Mouse (Mus musculus) hindbrain, embryonic 14.5 days (tissue): ENCODE results near the gene Klhl12. TPM values are rescaled to one million over a fixed set of nuclear protein-coding genes. Genes with fewer than 3 reads are reported as not detected.
"Not testable (repeated sequence)": the region's sequence is repeated elsewhere in the genome, so short reads cannot be mapped to it uniquely, and the experiment has no call there.

Experiments used
- ATAC-seq: fragments of 200-750 bp; cut with Nextera tagmentation; 2 replicates; pipeline ENCODE4 v1.8.0; 2017; ENCODE audit warnings: moderate number of reproducible peaks, mild to moderate bottlenecking, moderate TSS enrichment, moderate library complexity; ENCODE audit not compliant: low FRiP score
- DNase-seq: peaks from one replicate; pipeline ENCODE4 v3.0.0-alpha.2; 2015; ENCODE audit warnings: low spot score
- H3K27ac ChIP-seq: fragments of 300-500 bp; sonication (generic); 2 replicates; pipeline ENCODE4 v1.5.1; 2014; ENCODE audit warnings: mild to moderate bottlenecking, moderate library complexity
- H3K27me3 ChIP-seq: fragments of 300-500 bp; sonication (generic); 2 replicates; pipeline ENCODE4 v1.6.1; 2014; ENCODE audit warnings: mild to moderate bottlenecking, low read length, mixed read lengths; ENCODE audit not compliant: control insufficient read depth, insufficient read depth
- H3K36me3 ChIP-seq: fragments of 300-500 bp; sonication (generic); replicated peaks from 2 replicates; pipeline ENCODE4 v1.6.1; 2014; ENCODE audit not compliant: control insufficient read depth, insufficient read depth
- H3K4me1 ChIP-seq: fragments of 300-500 bp; sonication (generic); replicated peaks from 2 replicates; pipeline ENCODE4 v1.6.1; 2014; ENCODE audit warnings: antibody characterized with exemption, low read length, mixed read lengths; ENCODE audit not compliant: control insufficient read depth, insufficient read depth
- H3K4me2 ChIP-seq: fragments of 300-500 bp; sonication (generic); replicated peaks from 2 replicates; pipeline ENCODE4 v1.6.1; 2014; ENCODE audit warnings: mild to moderate bottlenecking, moderate library complexity
- H3K4me3 ChIP-seq: fragments of 300-500 bp; sonication (generic); replicated peaks from 2 replicates; pipeline ENCODE4 v1.5.1; 2014; ENCODE audit warnings: mild to moderate bottlenecking, low read length
- H3K9ac ChIP-seq: fragments of 300-500 bp; sonication (generic); 2 replicates; pipeline ENCODE4 v1.6.1; 2014
- H3K9me3 ChIP-seq: fragments of 300-500 bp; sonication (generic); 2 replicates; pipeline ENCODE4 v1.6.1; 2016; ENCODE audit warnings: low read length; ENCODE audit not compliant: control insufficient read depth
- WGBS: fragments of 180-500 bp; shearing (Covaris S2); extraction: QIAGEN DNeasy Blood & Tissue Kit; methylation state at CpG from one replicate; pipeline ENCODE4 v1.1.7; 2014; 5-methylcytosine and 5-hydroxymethylcytosine counted together
- polyA plus RNA-seq: library from polyadenylated mRNA; unstranded; fragments of >200 nt; fragmentation: Nextera tagmentation; extraction: Ambion mirVana; gene quantifications from 2 replicates; pipeline ENCODE4 v1.2.1, GENCODE M21; 2014

Gene Klhl12
- polyA plus RNA-seq, 1 experiment from 2014 or later = 31.8 TPM

DNA sequence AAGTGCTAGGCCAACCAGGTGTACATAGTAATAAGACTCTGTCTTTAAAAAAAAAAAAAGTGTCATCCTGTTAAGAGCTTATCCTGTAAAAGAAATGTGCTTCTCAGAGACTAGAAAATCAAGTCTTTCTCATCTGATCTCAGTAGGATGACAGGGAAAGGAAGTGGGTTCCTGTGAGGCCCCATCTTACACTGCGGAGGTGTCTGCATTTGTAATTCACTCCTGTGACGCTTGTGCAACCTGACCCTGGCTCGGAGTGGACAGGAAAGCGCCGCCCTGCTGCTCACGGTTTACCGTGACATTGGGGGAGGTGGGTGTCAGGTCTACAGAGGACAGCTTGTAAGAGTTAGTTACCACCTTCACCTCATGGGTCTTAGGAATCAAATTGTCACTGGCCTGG, 54.7 kb downstream of the Klhl12 start:
- Histone ChIP-seq H3K4me2 (no peak overlapping the region), H3K4me3 (no peak overlapping the region), H3K4me1 (peaks cover 11% of the 10 kb centered on the region; the same call in 1 of the 2 replicates), H3K27me3 (peaks cover 7% of the 10 kb centered on the region; the same call in 1 of the 2 replicates), H3K9me3 (no peaks in the 10 kb centered on the region), H3K9ac (no peak overlapping the region), H3K27ac (no peak overlapping the region), H3K36me3 (peaks cover 35% of the 10 kb centered on the region)
- 64% methylated on average over 7 of the region's 7 CpGs for WGBS
- DNase-seq = no peak
- no peak for ATAC-seq

DNA sequence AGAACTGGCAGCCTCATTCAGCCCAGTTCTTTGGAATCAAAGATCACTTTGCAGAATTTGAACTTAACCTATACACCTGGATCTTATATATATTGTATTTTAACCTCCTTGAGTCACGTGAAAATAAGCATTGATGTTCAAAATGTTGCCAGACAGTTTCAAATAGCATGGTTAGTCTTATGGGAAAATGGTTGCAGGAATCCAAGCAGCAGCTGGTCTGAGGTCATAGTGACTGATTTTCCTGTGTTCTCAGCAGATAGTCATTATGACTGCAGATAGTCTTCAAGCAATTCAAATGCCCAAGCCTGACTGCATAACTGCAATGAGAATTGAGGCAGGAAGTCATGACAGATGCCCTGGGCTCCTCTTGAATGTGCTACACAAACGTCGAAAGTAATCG, 56.9 kb downstream of the Klhl12 start:
- DNase-seq (peak; percentile 47), ATAC-seq (peak; percentile 45; the same call in 1 of the 2 replicates)
- Histone ChIP-seq H3K36me3 (peaks cover 21% of the 10 kb centered on the region), H3K27me3 (peaks cover 7% of the 10 kb centered on the region; the same call in 1 of the 2 replicates), H3K27ac (no peak overlapping the region), H3K9me3 (no peaks in the 10 kb centered on the region), H3K4me1 (peaks cover 17% of the 10 kb centered on the region; the same call in 1 of the 2 replicates), H3K9ac (no peak overlapping the region), H3K4me3 (no peak overlapping the region), H3K4me2 (0 out of 2 replicates have a peak overlapping the region, but pooled peaks have one; percentile 46)
- WGBS = 46% methylated on average over 4 of the region's 4 CpGs

DNA sequence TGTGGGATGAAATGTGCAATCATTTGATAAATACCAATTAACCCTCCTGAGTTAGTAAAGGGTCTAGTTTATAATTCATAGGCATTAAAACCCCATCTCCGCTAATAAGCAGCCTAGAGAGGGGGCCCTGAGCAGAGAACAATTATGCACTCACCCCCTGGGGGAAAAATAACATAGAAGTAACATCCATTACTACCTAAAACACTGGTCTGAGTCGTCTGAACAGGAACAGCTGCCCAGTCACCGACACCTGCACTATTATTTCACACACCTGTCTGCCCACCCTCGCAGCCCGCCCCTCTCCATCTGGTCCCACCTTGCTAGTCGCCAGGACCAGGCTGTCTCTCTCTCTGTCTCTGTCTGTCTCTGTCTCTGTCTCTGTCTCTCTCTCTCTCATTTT, 57.3 kb downstream of the Klhl12 start:
- DNase-seq = no peak
- Histone ChIP-seq H3K4me3 (no peak overlapping the region), H3K4me2 (peak overlapping the region; percentile 46), H3K36me3 (peaks cover 17% of the 10 kb centered on the region), H3K4me1 (peaks cover 17% of the 10 kb centered on the region; the same call in 1 of the 2 replicates), H3K27me3 (peaks cover 7% of the 10 kb centered on the region; the same call in 1 of the 2 replicates), H3K9ac (no peak overlapping the region; the same call in 1 of the 2 replicates), H3K27ac (no peak overlapping the region), H3K9me3 (no peaks in the 10 kb centered on the region)
- 0 out of 2 replicates have a peak, but pooled peaks have one; percentile 2 for ATAC-seq
- 52% methylated on average over 6 of the region's 6 CpGs for WGBS

DNA sequence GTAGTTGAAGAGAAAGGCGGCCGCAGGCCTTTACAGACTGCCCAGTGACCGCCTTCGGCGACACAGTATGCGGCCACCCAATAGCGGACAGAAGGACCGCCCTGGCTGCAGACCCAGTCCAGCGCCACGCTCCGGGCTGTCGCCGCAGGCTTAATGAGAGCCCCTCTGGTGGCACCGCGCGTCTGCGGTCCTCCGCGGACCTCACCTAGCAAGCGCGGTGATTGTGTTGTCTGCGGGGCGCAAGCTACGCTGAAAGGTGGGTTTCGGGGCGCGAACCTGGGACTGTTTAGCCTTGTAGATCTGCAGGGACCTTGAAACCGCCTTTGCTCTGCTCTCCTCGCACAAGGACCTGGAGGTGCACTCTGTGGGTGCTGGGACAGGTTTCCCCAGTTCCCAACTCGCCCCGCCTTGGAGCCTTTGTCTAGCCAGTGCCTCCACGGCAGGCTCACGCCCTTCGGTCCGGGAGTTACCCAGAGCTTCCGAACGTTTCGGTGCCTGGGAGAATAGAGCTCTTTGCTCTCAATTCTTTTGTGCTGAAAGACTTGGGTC, 58.1 kb downstream of the Klhl12 start:
- H3K4me1 ChIP-seq = peaks cover 17% of the 10 kb centered on the region; the same call in 1 of the 2 replicates
- peak overlapping the region; percentile 46 for H3K4me2 ChIP-seq
- H3K27ac ChIP-seq = no peak overlapping the region
- WGBS = 1% methylated on average over 38 of the region's 38 CpGs
- peaks cover 7% of the 10 kb centered on the region; the same call in 1 of the 2 replicates for H3K27me3 ChIP-seq
- H3K4me3 ChIP-seq = peak overlapping the region; percentile 23
- DNase-seq (peak; percentile 26), ATAC-seq (no peak)
- H3K9me3 ChIP-seq = no peaks in the 10 kb centered on the region
- H3K36me3 ChIP-seq = peaks cover 11% of the 10 kb centered on the region
- peak overlapping the region; percentile 14; the same call in 1 of the 2 replicates for H3K9ac ChIP-seq

DNA sequence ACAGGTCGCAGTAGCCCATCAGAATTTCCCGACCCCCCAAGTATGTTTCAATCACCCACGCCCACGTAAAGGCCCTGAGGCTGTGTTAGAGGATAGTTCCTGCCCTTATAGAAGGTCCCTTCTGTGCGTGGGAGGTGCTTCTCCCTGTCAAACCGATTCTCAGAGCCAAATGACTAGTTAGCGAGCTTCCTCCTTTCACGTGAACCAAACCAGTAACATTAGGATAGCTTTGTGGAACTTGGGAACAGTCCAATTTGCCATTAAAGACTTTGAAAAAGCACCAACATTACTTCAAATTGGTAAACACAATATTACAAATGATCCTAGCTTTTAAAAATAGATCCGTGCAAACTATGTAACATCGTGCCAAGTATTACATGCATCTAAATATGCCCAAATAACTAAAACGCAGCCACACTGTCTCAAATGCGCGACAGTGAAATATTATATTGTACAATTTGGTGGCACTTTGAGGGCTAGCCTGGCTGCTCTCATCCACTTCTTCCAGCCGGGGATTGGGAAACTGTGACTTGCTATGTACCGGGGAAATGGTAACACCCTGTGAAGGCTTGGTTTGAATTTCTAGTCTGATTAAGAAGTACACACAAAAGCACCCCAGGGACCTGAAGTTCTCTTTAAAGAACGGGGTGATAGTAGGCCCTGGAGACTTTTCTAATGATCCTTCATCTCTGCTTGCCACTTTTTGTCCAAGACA, 58.7 kb downstream of the Klhl12 start:
- H3K9ac ChIP-seq = no peak overlapping the region
- H3K4me1 ChIP-seq = peaks cover 17% of the 10 kb centered on the region; the same call in 1 of the 2 replicates
- H3K4me2 ChIP-seq = peak overlapping the region; percentile 46
- no peaks in the 10 kb centered on the region for H3K9me3 ChIP-seq
- no peak for ATAC-seq
- 46% methylated on average over 16 of the region's 16 CpGs for WGBS
- DNase-seq = no peak
- H3K27me3 ChIP-seq = peaks cover 7% of the 10 kb centered on the region; the same call in 1 of the 2 replicates
- peaks cover 7% of the 10 kb centered on the region; the same call in 1 of the 2 replicates for H3K36me3 ChIP-seq
- peak overlapping the region; percentile 23; the same call in 1 of the 2 replicates for H3K4me3 ChIP-seq
- H3K27ac ChIP-seq = no peak overlapping the region

DNA sequence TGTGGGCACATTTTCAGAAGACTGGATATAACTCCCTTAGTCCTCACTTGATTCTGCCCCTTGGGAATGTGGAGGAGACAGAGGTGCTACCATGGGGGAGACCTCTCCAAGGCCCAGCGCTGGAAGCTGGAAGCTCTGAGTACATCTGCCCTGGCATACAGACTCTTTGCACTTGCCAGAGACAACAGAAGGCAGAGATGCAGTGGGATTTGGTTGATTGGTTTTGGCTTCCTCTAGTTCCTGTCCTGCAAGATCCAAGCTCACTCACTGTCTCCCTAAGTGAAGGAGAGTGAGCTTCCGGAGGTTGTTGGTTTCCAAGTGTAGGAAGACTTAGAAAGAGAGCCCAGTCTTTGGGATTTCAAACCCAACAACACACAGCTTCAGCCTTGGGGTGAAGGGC, 60.6 kb downstream of the Klhl12 start:
- Histone ChIP-seq H3K4me3 (no peak overlapping the region), H3K27ac (no peak overlapping the region), H3K9me3 (no peaks in the 10 kb centered on the region), H3K4me2 (no peak overlapping the region), H3K27me3 (peaks cover 7% of the 10 kb centered on the region; the same call in 1 of the 2 replicates), H3K4me1 (peaks cover 17% of the 10 kb centered on the region; the same call in 1 of the 2 replicates), H3K36me3 (no peaks in the 10 kb centered on the region), H3K9ac (no peak overlapping the region)
- no peak for ATAC-seq
- DNase-seq = no peak
- 83% methylated on average over 2 of the region's 2 CpGs for WGBS

DNA sequence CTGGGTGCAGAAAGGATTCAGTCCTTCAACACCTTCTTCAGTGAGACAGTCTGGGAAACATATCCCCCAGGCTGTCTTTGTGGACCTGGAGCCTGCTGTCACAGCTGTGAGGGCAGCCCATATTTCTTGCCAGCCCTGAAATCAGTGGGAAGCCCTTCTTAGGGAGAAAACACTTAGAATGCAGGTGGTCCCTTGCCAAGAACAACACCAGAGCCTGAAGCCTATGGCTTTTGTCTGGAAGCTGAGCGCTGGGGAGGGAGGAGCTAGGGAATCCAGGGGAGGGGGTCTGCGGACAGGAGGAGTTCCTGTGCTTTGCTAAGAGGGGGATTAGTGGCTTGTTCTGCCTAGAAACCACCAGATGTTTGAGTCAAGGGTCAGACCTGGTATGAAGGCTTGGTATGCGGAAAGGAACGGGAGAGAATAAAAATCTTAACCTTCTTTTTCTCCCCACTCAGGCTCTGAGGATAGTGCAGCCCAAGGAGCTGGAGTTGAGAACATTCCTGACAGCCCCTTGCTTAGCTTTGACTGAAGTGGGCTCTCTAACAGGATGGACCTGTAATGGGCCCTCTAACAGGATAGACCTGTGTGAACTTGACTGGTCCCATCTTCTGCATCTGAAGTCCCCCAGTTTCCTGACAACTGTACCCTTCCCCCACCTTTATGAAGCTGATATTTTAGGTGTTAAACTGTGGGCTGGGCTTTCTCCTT, 61.3 kb downstream of the Klhl12 start:
- no peak overlapping the region for H3K4me2 ChIP-seq
- peaks cover 17% of the 10 kb centered on the region; the same call in 1 of the 2 replicates for H3K4me1 ChIP-seq
- DNase-seq (peak; percentile 32), ATAC-seq (no peak; the same call in 1 of the 2 replicates)
- no peaks in the 10 kb centered on the region for H3K9me3 ChIP-seq
- no peak overlapping the region for H3K4me3 ChIP-seq
- no peaks in the 10 kb centered on the region for H3K36me3 ChIP-seq
- H3K27me3 ChIP-seq = peaks cover 7% of the 10 kb centered on the region; the same call in 1 of the 2 replicates
- H3K27ac ChIP-seq = no peak overlapping the region
- WGBS = 21% methylated on average over 4 of the region's 4 CpGs
- H3K9ac ChIP-seq = no peak overlapping the region

GRCm38 (mm10) chr1:134517841-134518240, 62.5 kb downstream of the Klhl12 start:
- 95% methylated on average over 14 of the region's 14 CpGs for WGBS
- H3K4me2 ChIP-seq, H3K36me3 ChIP-seq, H3K4me3 ChIP-seq, ATAC-seq, DNase-seq, H3K9ac ChIP-seq, H3K4me1 ChIP-seq, H3K9me3 ChIP-seq, H3K27ac ChIP-seq, H3K27me3 ChIP-seq: not testable (repeated sequence)

- Histone ChIP-seq H3K4me1 (peaks cover 6% of the 10 kb centered on the region; the same call in 1 of the 2 replicates), H3K36me3 (no peaks in the 10 kb centered on the region), H3K9me3 (no peaks in the 10 kb centered on the region), H3K27me3 (no peaks in the 10 kb centered on the region), H3K4me2 (no peak overlapping the region), H3K4me3 (no peak overlapping the region), H3K27ac (no peak overlapping the region), H3K9ac (no peak overlapping the region)
- no peak; the same call in 1 of the 2 replicates for ATAC-seq
- peak; percentile 78 for DNase-seq
- 16% methylated on average over 7 of the region's 7 CpGs for WGBS
These were observed 63.3 kb downstream of the Klhl12 start for GRCm38 (mm10) chr1:134518677-134519076.
